Mouse (Mus musculus): ENCODE results near the gene Arl4c.

DNA sequence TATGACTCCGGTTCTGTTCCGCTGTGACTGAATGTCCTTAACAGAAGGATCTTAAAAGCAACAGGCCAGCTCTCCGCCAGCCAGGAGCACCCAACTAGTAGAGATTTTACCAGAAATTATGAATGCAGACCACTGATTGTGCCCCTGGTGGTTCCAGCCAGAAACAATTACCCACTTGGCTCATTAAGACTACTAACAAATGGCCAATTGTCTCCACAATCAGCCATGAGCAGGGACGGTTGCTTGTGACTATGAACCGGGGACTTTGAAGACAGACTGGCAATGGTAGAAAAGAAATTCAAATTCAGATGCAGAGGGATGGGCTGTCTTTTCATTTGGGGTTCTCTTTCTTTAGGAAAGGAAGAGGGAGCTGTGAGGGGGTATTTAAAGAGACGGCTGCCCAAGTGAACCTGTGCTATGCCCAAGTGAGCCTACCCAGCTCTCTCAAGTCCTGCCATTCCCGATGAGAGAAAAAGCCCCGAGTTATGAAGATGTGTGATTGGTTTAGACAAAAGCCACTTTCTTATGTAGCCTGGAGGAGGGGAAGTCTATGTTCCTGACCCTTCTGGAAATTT lies 78.4 kb downstream of the Arl4c start:
- TF ChIP-seq CTCF (IDR thresholded peaks at IDR 0.05; ENCODE audit: low read depth), result no peak
- TF ChIP-seq EP300 (IDR thresholded peaks at IDR 0.05; ENCODE audit: low read depth), result no peak

Data from liver, embryonic 14.5 days (tissue).